ENCODE assay signal across 16 mouse cellular contexts in genomic region chr4:139715241-139715932, GRCm38 (mm10).
DNase-seq lines count a peak whose midpoint lies in the region; ATAC-seq and TF ChIP-seq lines count a peak whose summit lies in the region.
"Had no signal": no experiment of that assay in that cellular context is flagged by ENCODE, and none has a peak within 500 bp of the region (broad histone marks: within the 10 kb centered on the region; RNA-seq: fewer than 3 reads in every experiment).

No protein-coding gene starts in this region.

- H3K9ac ChIP-seq in kidney, embryonic 14.5 days (ENCODE audit: low read depth, low read length): no peak overlapping the region
- 0 out of 2 replicates have a peak overlapping the region, but pooled peaks have one; percentile 18 for H3K9ac ChIP-seq in kidney, postnatal 0 days (ENCODE audit: low read depth, low read length)
- H3K9ac ChIP-seq: midbrain, embryonic 13.5 days had no signal

- 0 out of 2 replicates have a peak, but pooled peaks cover 2% of the 10 kb centered on the region for H3K27me3 ChIP-seq in kidney, embryonic 14.5 days (ENCODE audit: control insufficient read depth, insufficient read depth, low read length)
- no peaks in the 10 kb centered on the region for H3K27me3 ChIP-seq in kidney, postnatal 0 days (ENCODE audit: insufficient read depth, low read length)
- H3K27me3 ChIP-seq: midbrain, embryonic 13.5 days had no signal

- TF ChIP-seq CTCF in kidney, postnatal 0 days (IDR thresholded peaks at IDR 0.05; ENCODE audit: low read depth): no peak

- 29% methylated on average over 13 of the region's 13 CpGs for WGBS in kidney, embryonic 14.5 days
- WGBS in kidney, postnatal 0 days: 23% methylated on average over 13 of the region's 13 CpGs

- no peak overlapping the region for H3K27ac ChIP-seq in kidney, embryonic 14.5 days (ENCODE audit: low read depth, low read length)
- H3K27ac ChIP-seq in kidney, postnatal 0 days: no peak overlapping the region
- H3K27ac ChIP-seq: midbrain, embryonic 13.5 days had no signal

- no peak overlapping the region for H3K4me3 ChIP-seq in kidney, embryonic 14.5 days (ENCODE audit: low read length)
- no peak overlapping the region for H3K4me3 ChIP-seq in kidney, postnatal 0 days (replicated peaks; ENCODE audit: low read depth, low read length)
- H3K4me3 ChIP-seq: midbrain, embryonic 13.5 days had no signal

- no peaks in the 10 kb centered on the region for H3K9me3 ChIP-seq in kidney, embryonic 14.5 days (ENCODE audit: control insufficient read depth, low read length)
- no peaks in the 10 kb centered on the region for H3K9me3 ChIP-seq in kidney, postnatal 0 days (replicated peaks; ENCODE audit: low read length)
- H3K9me3 ChIP-seq: midbrain, embryonic 13.5 days had no signal

- no peaks in the 10 kb centered on the region for H3K36me3 ChIP-seq in kidney, embryonic 14.5 days (ENCODE audit: control insufficient read depth, insufficient read depth, low read length)
- no peaks in the 10 kb centered on the region for H3K36me3 ChIP-seq in kidney, postnatal 0 days (ENCODE audit: insufficient read depth, low read length)
- H3K36me3 ChIP-seq: midbrain, embryonic 13.5 days had no signal

- H3K4me1 ChIP-seq in kidney, embryonic 14.5 days (ENCODE audit: control insufficient read depth, insufficient read depth, low read length): no peaks in the 10 kb centered on the region
- H3K4me1 ChIP-seq in kidney, postnatal 0 days (replicated peaks; ENCODE audit: insufficient read depth, low read length): no peaks in the 10 kb centered on the region

- DNase-seq in kidney, adult 18-20 months: peak; percentile 3
- peak; percentile 44 for DNase-seq in embryo, embryonic 11 days
- DNase-seq in kidney, postnatal 0 days (ENCODE audit: low spot score): no peak
- peak; percentile 16 for DNase-seq in retina, postnatal 1 day
- DNase-seq in cerebellum, postnatal 4 days (ENCODE audit: low spot score in 2 of 2): no peak
- DNase-seq in layer of hippocampus, adult 8-10 months (ENCODE audit: low spot score in 2 of 2): no peak
- DNase-seq: cerebellum, adult 11 months; cerebellum, postnatal 36 days; gastrocnemius, postnatal 14 days; heart, postnatal 14 days; liver; lung, adult 18-20 months; lung, postnatal 4 days had no signal

- ATAC-seq in kidney, embryonic 14.5 days (ENCODE audit: low FRiP score, low TSS enrichment): no peak
- ATAC-seq in kidney, postnatal 0 days (replicated peaks; ENCODE audit: low FRiP score, low read depth): no peak; the same call in 1 of the 2 replicates
- ATAC-seq: hindbrain, embryonic 16.5 days; midbrain, embryonic 13.5 days had no signal

- H3K4me2 ChIP-seq in kidney, embryonic 14.5 days (replicated peaks; ENCODE audit: low read depth, low read length): no peak overlapping the region
- H3K4me2 ChIP-seq in kidney, postnatal 0 days (ENCODE audit: low read length): no peak overlapping the region
- H3K4me2 ChIP-seq: midbrain, embryonic 13.5 days had no signal

Comparison
In these comparisons a context has a peak if more than half of its experiments do, and no peak if none do; other contexts are left out.
1. DNase-seq: peak in kidney, adult 18-20 months (single experiment), embryo, embryonic 11 days (single experiment) and retina, postnatal 1 day (single experiment); none in kidney, postnatal 0 days (single experiment), cerebellum, postnatal 4 days (0 of 2) and layer of hippocampus, adult 8-10 months (0 of 2).